Mouse (Mus musculus) left cerebral cortex, adult 2 months (tissue): ENCODE measurements around the gene Apol7a. TPM values are rescaled to one million over a fixed set of nuclear protein-coding genes. Genes with fewer than 3 reads are reported as not detected.

Experiments used
- DNase-seq, 2 experiments: peaks; one replicate each; pipeline ENCODE4 v3.0.0; 2021 to 2022; ENCODE audit warnings: low spot score in 2 of 2, mixed read lengths in 1 of 2; ENCODE audit errors: extremely low spot score in 1 of 2
- H3K27ac ChIP-seq: fragments of 200-600 bp; 2 replicates; pipeline ENCODE4 v1.8.1; 2022
- H3K4me3 ChIP-seq: fragments of 200-600 bp; 2 replicates; pipeline ENCODE4 v1.8.1; 2022
- CTCF ChIP-seq: fragments of 200-600 bp; IDR thresholded peaks from 2 replicates; pipeline ENCODE4 v1.8.1; 2022; ENCODE audit warnings: antibody characterized with exemption, mild to moderate bottlenecking, moderate library complexity
- intact Hi-C: fragments of 180-260 bp; cut with DNase I; formaldehyde crosslinking; loops from one replicate; pipeline ENCODE4 v1.15.1; 2025
- total RNA-seq, 2 experiments: library from RNA; stranded (reverse); gene quantifications; 2 replicates each; pipeline ENCODE4 v1.2.3; 2021

Gene Apol7a
- total RNA-seq, 2 experiments from 2014 or later, result 0.30 to 0.32 TPM

GRCm38 (mm10) chr15:77354848-77355551 lies 43.9 kb downstream of the Apol7a start:
- intact Hi-C loops, result loop anchor here (5.0 kb wide), 3 partner anchors 88 to 383 kb away; no protein-coding TSS in a partner anchor
- TF ChIP-seq CTCF, result no peak
- no peak for DNase-seq
- H3K4me3 ChIP-seq, result no peak overlapping the region
- H3K27ac ChIP-seq, result peak overlapping the region; percentile 90; the same call in 1 of the 2 replicates

GRCm38 (mm10) chr15:77354496-77354847 lies 44.4 kb downstream of the Apol7a start:
- no peak for DNase-seq
- no peak for TF ChIP-seq CTCF
- intact Hi-C loops, result no loop called here
- H3K4me3 ChIP-seq, result no peak overlapping the region
- peak overlapping the region; percentile 90; the same call in 1 of the 2 replicates for H3K27ac ChIP-seq

GRCm38 (mm10) chr15:77353764-77354163 lies 45.1 kb downstream of the Apol7a start:
- Histone ChIP-seq H3K27ac (no peak overlapping the region), H3K4me3 (no peak overlapping the region)
- TF ChIP-seq CTCF, result no peak
- intact Hi-C loops, result no loop called here
- DNase-seq, result no peak

- Histone ChIP-seq H3K27ac (no peak overlapping the region), H3K4me3 (no peak overlapping the region)
Measured at GRCm38 (mm10) chr15:77352863-77353262, 46.0 kb downstream of the Apol7a start.

GRCm38 (mm10) chr15:77350117-77350516 lies 48.8 kb downstream of the Apol7a start:
- DNase-seq, result no peak
- no peak for TF ChIP-seq CTCF
- no peak overlapping the region for H3K27ac ChIP-seq
- H3K4me3 ChIP-seq, result no peak overlapping the region
- intact Hi-C loops, result no loop called here

More at GRCm38 (mm10) chr15:77352863-77353262, 46.0 kb downstream of the Apol7a start:
- intact Hi-C loops, result no loop called here
- TF ChIP-seq CTCF, result no peak
- DNase-seq, result no peak

- TF ChIP-seq CTCF, result no peak
- intact Hi-C loops, result no loop called here
- DNase-seq, result no peak
- Histone ChIP-seq H3K4me3 (no peak overlapping the region), H3K27ac (no peak overlapping the region)
Measured at GRCm38 (mm10) chr15:77348146-77348545, 50.8 kb downstream of the Apol7a start.

GRCm38 (mm10) chr15:77344127-77345125 lies 54.5 kb downstream of the Apol7a start:
- Histone ChIP-seq H3K4me3 (no peak overlapping the region), H3K27ac (no peak overlapping the region)
- intact Hi-C loops, result no loop called here
- TF ChIP-seq CTCF, result no peak
- no peak for DNase-seq

- peak; percentile 62 to 65 for DNase-seq
- TF ChIP-seq CTCF, result peak; percentile 85
- no peak overlapping the region for H3K27ac ChIP-seq
- H3K4me3 ChIP-seq, result peak overlapping the region; percentile 39
- intact Hi-C loops, result loop anchor here (2.0 kb wide), 1 partner anchor 25 kb away; no protein-coding TSS in a partner anchor
Measured at GRCm38 (mm10) chr15:77343527-77344091, 55.3 kb downstream of the Apol7a start.

- intact Hi-C loops, result loop anchor here (2.0 kb wide), 1 partner anchor 26 kb away; no protein-coding TSS in a partner anchor
- no peak for DNase-seq
- TF ChIP-seq CTCF, result no peak
- Histone ChIP-seq H3K4me3 (peak overlapping the region; percentile 39), H3K27ac (no peak overlapping the region)
Measured at GRCm38 (mm10) chr15:77342962-77343526, 55.9 kb downstream of the Apol7a start.

- intact Hi-C loops, result loop anchor here (2.0 kb wide), 1 partner anchor 27 kb away; no protein-coding TSS in a partner anchor
Measured at GRCm38 (mm10) chr15:77342005-77342404, 56.9 kb downstream of the Apol7a start.

GRCm38 (mm10) chr15:77340581-77340980 lies 58.3 kb downstream of the Apol7a start:
- intact Hi-C loops, result no loop called here
- TF ChIP-seq CTCF, result no peak
- DNase-seq, result no peak
- no peak overlapping the region for H3K27ac ChIP-seq
- H3K4me3 ChIP-seq, result no peak overlapping the region

More at GRCm38 (mm10) chr15:77342005-77342404, 56.9 kb downstream of the Apol7a start:
- no peak overlapping the region for H3K27ac ChIP-seq
- DNase-seq, result no peak
- peak; percentile 30 for TF ChIP-seq CTCF
- H3K4me3 ChIP-seq, result no peak overlapping the region
